Mouse (Mus musculus) gastrocnemius, postnatal 10 days (tissue): Measurements from ENCODE around the gene Mrpl37. TPM values are rescaled to one million over a fixed set of nuclear protein-coding genes. Genes with fewer than 3 reads are reported as not detected.
"Not testable (repeated sequence)": the region's sequence is repeated elsewhere in the genome, so short reads cannot be mapped to it uniquely, and the experiment has no call there.

Source experiments
- DNase-seq: peaks from one replicate; pipeline ENCODE4 v3.0.0; 2021; ENCODE audit warnings: mixed read lengths
- long read RNA-seq, 2 experiments: library from polyadenylated mRNA; stranded (forward); transcript quantifications; one replicate each; pipeline ENCODE4 v2.0.0; 2021
- total RNA-seq, 2 experiments: library from RNA; stranded (reverse); gene quantifications; 2 replicates each; pipeline ENCODE4 v1.2.3; 2021

Mrpl37 gene
- total RNA-seq: 10 to 100 TPM; 70.9 to 80.3 TPM
- long read RNA-seq, experiment 1, transcript Mrpl37-201 (7 exons, 1,498 nt): major isoform, 81 of 91 reads
- long read RNA-seq, experiment 1, partial matches to known transcripts: 4 of 91 reads
- long read RNA-seq, experiment 1, other reads (novel, unspliced or antisense): 5 of 91 reads
- long read RNA-seq, experiment 2, transcript Mrpl37-201 (7 exons, 1,498 nt): major isoform, 109 of 114 reads
- long read RNA-seq, experiment 2, partial matches to known transcripts: 2 of 114 reads
- long read RNA-seq, experiment 2, other reads (novel, unspliced or antisense): 2 of 114 reads

DNA sequence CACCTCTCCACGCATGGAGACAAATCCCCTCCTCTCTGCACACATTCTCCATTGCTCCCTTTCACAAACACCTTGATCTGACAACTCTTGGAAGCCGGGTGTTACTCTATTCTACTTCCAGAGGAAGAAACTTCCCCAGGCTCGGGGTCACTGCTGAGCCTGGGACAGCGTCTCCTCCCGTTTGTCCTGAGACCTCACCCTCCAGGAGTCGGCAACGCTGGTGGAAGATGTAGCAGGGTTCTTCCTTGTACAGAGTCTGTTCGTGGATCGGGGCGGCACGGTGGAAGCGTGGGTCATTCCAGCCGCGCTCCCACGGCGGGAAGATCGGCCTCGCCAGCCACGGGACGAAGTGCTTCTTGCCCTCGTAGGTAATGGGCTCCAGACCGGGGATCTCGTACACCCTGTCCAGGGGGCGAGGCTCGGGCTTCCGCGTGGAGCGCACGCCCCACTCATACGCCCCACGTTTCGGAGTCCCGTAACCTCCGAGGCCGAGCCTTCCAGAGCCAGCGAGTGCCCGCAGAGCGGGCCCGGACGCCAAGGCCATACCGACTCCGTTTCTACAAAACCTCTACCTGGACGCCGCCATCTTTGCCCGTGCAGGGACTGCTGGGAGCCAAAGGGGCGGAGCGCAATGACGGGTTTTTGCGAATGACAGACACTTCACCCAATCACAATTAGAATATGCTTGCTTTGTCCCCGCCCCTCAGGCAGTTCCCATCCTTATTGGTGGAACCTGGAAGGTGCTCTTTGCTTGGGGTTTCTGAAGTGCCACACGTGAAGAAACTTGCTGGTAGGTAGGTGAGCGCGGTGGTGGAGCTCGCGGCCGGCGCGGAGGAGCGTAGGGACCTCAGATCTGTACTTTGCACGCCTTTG lies at the start of gene Mrpl37, which contains the start of gene Cyb5rl:
TSS of gene Mrpl37 (minus strand) at position 617 of the 873 bp plus-strand sequence.
TSS of gene Cyb5rl (plus strand) at position 737 of the 873 bp plus-strand sequence.
- peak; percentile 90 for DNase-seq

DNA sequence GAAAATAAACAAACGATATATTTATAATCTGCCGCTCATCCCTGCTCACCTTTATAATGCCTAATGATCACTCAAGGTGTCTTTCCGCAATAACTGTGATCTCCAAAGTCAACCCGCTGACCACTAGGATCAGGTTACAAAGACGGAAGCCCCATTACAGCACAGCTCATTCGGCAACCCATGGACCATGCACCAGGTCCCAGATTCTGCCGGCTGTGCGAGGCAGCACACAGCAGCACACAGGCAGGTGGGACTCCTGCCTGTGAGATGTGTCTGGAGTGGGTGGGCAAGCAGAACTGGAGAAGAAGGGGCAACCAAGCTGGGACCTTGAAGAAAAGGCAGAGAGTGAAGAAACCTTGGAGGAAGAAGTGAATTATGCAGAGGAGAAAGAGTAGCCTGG lies 47.6 kb upstream of the Mrpl37 start:
- no peak for DNase-seq

DNA sequence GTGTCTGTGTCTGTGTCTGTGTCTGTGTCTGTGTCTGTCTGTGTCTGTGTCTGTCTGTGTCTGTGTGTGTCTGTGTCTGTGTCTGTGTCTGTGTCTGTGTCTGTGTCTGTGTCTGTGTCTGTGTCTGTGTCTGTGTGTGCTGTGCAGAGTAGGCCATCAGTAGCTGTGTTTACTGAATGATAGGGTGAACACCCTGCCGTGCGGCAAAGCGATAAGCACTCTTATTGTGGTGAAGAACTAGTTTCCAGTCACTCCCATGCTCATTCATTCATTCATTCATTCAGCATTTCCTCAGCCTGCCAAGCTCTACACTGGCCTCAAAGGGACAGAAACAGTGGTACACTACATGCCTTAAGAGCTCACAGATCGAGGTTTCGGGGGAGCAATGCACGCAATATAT lies 42.5 kb upstream of the Mrpl37 start:
- DNase-seq: not testable (repeated sequence)

DNA sequence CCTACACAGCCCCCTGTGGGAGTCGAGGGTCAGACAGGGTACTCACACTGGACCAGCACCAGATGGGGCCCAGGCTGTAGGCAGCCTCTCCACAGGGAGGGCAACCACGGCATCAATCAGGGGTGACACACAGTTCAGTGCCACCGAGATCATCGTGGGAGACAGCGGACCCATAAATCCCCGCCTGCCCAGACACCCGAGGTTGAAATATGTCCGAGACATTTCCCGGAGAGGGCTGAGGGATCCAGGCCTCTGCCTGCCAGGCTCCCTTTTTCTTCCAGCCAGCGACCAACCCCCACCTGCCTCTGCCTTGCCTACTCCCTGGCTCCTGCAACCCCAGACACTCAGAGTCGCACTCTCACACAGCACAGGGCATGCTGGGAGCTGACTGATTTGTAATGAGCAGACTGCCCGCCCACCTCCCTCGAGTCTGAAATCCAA lies 41.6 kb upstream of the Mrpl37 start:
- no peak for DNase-seq

DNA sequence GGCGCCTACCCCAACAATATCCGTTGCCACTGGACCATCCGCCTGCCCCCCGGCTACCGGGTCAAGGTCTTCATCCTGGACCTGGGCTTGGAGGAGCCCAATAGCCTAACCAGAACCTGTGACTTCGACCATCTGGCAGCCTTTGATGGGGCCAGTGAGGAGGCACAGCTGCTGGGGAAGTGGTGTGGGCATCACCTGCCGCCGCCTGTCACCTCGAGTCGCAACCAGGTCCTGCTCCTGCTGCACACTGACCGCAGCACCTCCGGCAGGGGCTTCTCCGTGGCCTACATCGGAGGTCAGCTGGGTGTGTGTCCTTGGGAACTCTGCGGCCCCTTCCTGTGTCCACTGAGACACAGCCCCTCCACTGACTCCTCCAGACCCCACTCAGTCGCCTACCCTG lies 40.1 kb upstream of the Mrpl37 start:
- DNase-seq: no peak

DNA sequence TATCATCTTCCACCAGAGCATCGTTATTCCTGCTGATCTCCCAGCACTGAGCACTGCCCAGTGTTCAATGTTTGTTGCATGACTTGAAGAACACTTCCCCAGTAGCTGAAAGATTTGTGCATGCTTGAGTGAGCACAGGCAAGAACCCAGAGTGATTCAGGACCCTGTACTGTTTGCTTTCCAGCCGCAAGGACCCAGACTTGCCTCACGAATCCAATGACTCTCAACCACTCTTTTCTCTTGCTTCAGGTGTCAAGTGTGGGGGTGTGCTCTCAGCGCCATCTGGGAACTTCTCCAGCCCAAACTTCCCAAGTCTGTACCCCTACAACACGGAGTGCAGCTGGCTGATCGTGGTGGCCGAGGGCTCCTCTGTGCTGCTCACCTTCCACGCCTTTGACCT lies 35.6 kb upstream of the Mrpl37 start:
- no peak for DNase-seq

DNA sequence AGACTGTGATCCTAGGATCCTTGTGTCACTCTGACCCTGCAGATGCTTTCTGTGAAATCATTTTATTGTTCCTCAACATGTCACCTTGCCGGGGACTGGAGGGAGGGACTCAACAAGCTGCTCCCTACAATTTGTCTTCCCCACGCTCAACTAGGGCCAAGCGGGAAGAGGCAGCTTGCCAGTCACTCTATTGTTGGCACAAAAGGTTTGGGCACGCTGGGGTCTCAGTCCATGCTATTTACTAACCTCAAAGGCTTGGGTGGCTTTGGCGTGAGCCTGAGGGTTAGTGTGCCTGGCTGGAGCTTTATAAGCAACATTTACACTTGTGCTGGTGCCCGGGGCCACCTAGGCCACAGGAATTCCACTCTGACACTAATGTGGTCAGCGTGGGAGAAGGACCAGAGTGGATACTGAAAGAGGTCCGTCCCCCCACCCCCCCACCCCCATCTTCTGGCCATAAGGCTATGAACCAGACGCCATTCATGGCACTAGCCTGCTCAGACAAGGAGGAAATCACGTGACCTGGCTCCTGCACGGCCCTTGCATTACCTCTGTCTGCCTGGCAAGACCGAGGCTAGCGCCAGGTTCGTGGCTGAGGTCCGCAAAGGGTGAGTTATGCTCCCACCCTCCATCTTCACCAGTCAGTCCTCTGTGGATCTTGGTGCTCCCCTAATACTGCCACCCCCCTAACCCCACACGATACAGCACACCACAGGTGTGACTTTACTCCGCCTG lies 32.3 kb upstream of the Mrpl37 start:
- no peak for DNase-seq

DNA sequence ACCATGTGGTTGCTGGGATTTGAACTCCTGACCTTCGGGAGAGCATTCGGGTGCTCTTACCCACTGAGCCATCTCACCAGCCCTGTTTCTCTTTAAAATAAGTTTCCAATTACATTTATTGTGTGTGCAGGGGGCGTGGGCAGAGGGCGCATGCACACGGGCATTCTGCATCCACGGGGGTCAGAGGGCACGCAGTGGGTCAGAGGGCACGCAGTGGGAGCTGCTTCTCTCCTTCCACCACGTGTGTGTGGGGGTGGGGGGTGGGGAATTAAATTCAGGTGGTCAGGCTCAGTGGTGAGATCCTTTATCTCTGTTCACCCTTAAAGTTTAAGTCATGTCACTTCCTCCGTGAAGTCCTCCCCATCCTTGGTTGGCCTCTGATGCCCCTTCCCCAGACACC lies 31.7 kb upstream of the Mrpl37 start:
- DNase-seq: no peak

DNA sequence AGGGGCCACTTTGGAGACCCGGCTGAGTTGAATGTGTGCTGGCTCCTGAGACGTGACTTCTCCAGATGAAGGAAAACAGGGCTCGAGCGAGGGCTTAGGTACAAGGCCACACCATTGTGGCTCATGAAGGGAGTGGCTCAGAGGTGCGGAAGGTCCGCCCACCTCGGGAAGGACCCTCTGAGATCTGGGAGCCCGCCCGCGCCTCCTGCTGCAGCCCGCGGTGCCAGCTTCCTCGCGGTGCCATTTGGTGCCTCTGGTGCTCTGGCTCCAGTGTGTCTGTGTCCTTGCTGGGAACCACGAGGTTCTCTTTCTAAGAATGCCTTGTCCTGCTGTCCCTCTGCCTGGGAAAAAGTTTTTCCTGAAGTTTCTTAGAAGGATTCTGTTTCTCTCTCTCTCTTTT lies 31.2 kb upstream of the Mrpl37 start:
- no peak for DNase-seq

DNA sequence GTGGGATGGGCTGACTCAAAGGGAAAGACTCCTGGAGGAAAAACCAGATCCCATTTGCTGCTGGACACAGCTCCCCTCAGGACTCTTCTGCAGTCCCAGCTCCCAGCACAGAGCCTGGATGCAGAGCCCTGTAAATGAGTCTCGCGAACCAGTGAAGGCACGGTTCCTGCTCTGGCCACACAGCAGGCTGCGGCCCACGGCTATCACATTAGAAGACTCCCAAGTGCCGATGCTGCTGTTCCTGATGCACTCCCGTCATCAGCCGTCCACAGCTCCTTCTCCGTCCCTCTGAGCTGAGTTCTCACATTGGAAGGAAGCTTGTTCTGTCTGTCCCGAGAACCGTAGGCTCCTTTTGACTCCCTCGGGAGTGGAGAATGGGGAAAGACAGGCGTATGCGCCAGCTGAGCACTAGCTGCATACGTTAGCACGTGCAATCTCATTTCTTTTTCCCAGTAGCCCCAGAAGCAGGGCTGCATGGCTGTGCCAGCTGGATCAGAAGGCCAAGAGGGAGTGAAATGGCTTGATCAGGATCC lies 30.2 kb upstream of the Mrpl37 start, which contains the start of gene Cdcp2:
TSS of gene Cdcp2 (plus strand) at position 51 of the 533 bp plus-strand sequence.
- no peak for DNase-seq

DNA sequence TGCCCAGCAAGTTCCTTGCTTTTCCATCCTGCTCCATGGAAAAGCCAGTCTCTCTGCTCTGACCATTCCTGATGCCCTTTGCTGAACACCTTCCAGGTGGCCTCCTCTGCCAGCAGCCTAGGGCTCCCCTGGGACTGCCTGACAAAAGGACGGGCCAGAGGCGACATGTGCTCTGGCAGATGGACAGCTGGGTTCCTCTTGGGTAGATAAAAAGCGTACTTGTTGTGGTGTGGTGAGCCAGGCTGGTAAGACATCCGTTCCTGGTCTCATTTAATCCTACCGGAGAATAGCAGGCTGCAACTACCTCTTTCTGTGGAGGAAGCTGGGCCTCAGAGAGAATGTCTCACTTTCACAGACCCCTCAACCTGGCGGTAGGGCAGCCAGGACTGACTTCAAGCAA lies 29.4 kb upstream of the Mrpl37 start:
- DNase-seq: no peak

DNA sequence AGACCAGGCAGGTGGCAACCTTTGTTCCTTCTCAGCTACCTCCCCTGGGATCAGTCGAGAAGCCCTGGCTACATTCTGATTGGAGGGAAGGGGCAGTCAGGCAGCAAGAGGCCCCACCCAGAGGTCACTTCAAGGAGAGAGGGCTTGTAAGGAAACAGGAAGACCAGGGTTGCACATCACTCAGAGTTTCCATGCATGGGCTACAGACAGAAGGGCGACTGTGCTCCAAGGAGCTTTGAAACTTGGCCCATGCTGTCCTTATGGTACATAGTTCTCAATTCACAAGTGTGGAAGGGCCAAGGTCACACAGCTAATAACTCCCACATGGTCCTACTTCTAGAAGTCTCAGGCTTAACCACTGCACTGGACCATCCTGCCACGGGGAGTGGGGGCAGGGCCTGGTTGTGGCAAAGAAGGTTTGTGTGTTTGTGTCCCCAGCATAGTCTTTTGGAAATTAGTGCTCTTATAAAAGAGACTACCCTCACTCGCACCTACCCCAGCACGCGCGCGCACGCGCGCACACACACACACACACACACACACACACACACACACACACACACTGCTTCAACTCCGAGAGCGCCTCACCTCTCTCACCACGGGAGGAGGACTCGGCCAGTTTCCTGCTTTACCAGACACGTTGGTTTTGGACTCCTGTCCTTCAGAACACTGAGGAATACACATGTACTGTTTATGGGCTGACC lies 28.0 kb upstream of the Mrpl37 start:
- no peak for DNase-seq

DNA sequence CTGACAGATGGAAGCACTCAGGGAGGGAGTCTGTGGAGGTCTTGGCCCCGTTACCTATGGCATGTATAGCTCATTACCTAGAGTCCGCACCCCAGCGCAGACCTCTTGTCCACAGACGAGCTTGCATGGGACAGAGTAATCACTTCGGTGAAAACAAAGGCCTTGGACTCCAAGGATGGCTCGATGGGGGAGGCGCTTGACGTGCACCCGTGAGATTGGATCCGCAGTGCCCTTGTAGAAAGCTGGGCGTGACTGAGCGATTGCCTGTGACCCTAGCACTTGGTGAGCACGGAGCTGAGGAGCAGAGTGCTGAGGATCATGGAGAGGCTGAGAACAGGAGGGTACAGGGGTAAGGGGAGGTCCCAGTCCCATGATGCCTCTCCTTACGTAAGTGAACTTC lies 25.0 kb upstream of the Mrpl37 start:
- no peak for DNase-seq

DNA sequence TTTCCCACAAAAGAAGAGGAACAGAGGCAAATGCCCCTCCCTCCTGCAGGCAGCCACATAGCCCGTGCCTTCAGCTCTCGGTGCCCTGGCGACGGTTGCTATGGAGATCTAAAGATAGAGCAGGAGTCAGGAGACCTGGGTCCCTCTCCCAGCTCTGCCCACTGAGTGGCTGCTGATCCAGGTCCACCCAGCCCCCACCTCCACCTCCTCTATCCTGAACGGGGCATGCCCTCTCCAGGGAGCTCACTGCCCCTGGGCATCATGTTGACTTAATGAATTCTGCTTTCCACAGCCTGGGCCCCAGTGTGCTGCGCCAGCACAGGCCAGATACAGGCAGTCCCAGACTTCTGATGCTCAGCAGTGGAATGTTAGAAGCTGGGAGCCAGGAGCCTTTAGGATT lies 18.2 kb upstream of the Mrpl37 start:
- no peak for DNase-seq

DNA sequence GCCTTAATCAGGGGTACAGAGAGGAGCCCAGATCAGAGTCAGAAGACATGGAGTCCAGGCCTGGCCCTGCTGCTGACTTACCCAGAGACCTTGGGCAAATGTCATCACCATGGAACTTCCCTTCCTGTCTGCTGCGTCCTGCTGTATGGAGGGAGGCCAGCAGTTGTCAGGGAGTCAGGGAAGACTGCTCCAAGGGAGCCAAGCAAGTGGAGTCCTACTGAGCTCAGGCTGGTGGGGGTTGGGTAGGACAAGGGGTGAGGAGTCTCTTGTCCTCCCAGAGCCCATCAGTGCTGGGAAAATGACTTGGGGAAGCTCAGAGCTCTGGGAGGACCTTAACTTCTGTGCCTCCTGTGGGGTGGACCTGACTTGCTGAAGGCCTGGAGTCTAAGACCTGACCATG lies 17.7 kb upstream of the Mrpl37 start:
- no peak for DNase-seq

DNA sequence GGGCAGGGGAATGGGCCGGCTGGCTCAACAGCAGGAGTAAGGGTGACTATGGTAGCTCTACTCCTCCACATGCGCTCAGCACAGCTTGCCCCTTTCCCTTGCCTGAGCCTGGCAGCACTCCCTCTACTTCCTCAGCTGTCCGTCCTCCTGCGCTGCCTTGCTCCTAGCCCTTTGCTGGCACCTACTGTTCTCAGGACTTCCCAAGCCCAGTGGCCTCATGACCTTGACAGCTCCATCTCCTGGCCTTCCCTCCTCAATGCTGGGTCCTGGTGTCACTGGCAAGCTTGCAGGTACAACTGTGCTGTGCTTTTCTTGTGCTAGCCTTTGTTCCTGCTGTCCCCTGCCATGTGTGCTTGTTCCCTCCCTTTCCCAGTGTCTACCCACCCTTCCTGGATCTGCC lies 16.5 kb upstream of the Mrpl37 start:
- no peak for DNase-seq

DNA sequence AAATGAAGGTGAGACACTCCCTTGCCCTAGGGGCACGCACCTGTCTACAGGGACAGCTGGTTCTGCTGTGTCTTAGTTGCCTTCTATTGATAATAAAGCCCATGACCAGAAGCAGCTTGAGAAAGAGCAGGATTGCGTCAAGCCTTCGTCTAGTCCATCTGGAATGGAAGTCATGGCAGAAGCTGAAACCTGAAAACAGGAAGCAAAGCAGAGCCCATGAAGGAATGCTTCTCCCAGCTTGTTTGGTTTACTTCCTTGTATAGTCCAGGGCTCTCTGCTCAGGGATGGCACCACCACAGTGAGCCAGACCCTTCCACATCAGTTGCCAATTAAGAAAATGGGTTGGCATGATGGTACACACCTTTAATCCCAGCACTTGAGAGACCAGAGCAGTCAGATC lies 15.5 kb upstream of the Mrpl37 start:
- no peak for DNase-seq

DNA sequence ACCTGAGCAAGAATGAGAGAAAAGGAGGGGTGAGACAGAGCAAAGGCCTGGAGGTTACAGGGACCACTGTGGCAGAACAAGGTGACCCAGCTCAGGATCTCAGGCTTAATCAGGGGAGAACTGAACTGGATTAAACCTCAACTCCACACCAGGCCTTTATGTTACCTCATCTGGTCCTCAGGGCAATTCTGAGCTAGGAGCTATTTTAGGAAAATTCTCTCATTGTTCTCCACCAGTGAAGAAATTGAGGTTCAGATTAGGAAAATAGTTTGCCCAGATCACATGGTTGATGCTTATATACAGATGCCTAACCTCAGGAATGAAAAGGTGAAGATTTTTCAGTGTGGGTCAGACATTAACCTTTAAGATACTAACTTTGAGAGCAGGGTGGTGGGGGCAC lies 13.0 kb upstream of the Mrpl37 start:
- DNase-seq: no peak

DNA sequence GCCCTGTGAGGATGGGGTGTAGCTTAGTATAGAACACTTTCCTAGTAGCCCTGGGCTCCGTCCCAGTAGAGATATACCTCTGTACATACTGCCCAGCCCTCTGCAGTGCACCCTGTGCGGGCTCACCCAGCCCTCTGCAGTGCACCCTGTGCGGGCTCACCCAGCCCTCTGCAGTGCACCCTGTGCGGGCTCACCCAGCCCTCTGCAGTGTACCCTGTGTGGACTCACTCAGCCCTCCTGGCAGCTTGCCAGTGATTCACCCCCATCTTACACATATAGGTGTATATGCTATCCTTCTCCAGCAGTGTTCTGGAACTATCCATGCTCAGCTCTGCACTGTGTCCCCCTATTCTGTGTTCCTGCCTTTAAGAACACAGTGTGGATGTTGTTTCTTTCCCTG lies 12.2 kb upstream of the Mrpl37 start:
- no peak for DNase-seq

DNA sequence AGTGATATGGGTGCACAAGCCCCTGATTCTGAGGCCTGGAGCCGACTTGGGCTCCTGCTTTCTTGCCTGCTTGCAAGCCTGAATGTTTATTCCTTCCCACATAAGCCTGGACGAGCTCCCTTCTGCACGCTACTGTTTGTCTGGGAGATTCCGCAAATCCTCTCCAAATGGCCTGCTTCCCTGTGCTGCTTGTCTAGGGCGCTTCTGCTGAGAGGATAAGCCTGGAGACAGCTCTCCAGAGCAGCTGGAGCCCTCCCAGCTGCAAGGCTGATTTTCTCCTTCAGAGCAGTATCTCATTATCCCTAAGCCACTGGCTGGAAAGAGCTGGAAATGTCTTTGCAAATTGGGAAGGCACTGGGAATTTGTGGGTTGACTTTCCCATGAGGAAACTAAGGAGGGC lies 8.8 kb upstream of the Mrpl37 start:
- DNase-seq: no peak

DNA sequence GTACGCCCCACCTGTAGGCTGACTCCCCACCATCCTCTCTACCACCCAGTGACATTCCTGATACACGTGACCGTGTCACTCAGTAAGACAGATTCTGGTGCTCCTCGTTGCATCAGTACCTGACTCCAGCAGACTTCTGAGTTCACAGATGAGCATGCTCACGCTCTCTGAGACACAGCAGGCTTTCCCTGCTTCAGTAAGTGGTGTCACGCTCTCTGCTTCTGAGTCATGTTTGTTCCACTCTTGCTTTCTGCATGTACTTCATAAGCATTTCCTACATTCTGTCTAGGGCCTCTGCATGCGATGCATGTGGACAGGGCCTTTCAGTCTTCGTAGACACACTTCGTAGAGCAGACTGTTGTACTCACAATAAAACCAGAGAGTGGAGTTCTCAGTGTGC lies 5.7 kb upstream of the Mrpl37 start:
- no peak for DNase-seq
